Mouse (Mus musculus): ENCODE results near the gene Gpr18. TPM values are rescaled to one million over a fixed set of nuclear protein-coding genes. Genes with fewer than 3 reads are reported as not detected.
A peak's percentile ranks its signal among the peaks of the same experiment; 100 is the strongest.

Gene Gpr18
- polyA plus RNA-seq, 1 experiment from 2014 or later = 0.32 TPM

DNA sequence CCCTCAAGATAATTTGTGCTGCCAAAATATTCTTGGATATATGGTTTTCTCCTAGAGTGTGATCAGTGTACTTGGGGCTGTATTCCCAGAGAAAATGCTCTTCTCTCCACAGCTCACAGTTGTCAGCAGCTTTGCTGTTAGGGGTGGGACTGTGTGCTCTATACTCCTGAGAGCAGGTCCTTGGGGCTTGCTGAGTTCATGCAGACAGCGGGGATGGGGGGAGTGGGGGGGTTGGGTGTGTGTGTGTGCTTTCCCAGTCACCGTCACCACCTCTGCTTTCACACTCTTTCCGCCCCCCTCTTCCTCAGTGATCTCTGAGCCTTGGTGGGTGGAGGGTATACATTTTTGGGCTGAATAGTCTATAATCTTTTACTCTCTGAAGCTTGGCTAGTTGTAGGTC, 16.5 kb downstream of the Gpr18 start:
- WGBS = 46% methylated on average over 3 of the region's 3 CpGs
- ATAC-seq (no peak), DNase-seq (ENCODE audit: low spot score) (no peak)
- Histone ChIP-seq H3K9ac (replicated peaks; ENCODE audit: low read depth) (no peak overlapping the region), H3K4me2 (replicated peaks; ENCODE audit: low read depth, low read length) (no peak overlapping the region), H3K9me3 (ENCODE audit: low read length) (no peaks in the 10 kb centered on the region), H3K27ac (ENCODE audit: low read length) (no peak overlapping the region), H3K36me3 (ENCODE audit: insufficient read depth, low read length) (no peaks in the 10 kb centered on the region), H3K4me1 (ENCODE audit: insufficient read depth, low read depth, low read length) (no peaks in the 10 kb centered on the region; the same call in 1 of the 2 replicates), H3K27me3 (replicated peaks; ENCODE audit: insufficient read depth, low read length) (no peaks in the 10 kb centered on the region), H3K4me3 (ENCODE audit: low read depth, low read length) (no peak overlapping the region)
- TF ChIP-seq CTCF (IDR thresholded peaks at IDR 0.05) (no peak), EP300 (IDR thresholded peaks at IDR 0.05) (no peak)

DNA sequence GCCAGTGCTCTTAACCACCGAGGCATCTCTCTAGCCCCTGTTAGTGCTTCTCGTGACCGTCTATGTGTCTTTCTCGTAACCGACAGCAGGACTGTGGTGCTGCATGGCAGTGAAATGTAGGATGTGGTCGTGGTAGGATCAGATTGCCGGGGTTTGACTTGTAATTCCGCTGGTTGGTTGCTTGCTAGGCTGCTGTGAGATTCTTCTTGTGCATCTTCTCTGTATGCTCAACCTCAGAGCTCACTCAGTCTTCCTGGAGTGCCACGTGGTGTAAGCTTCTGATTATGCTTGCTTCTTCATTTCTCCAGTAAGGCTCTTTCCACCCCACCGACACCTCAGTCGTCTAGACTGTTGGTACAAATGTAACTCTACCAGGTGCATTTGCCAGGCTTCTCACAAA, 17.1 kb downstream of the Gpr18 start:
- Histone ChIP-seq H3K36me3 (ENCODE audit: insufficient read depth, low read length) (no peaks in the 10 kb centered on the region), H3K9ac (replicated peaks; ENCODE audit: low read depth) (no peak overlapping the region), H3K9me3 (ENCODE audit: low read length) (no peaks in the 10 kb centered on the region), H3K27me3 (replicated peaks; ENCODE audit: insufficient read depth, low read length) (no peaks in the 10 kb centered on the region), H3K4me2 (replicated peaks; ENCODE audit: low read depth, low read length) (no peak overlapping the region), H3K4me1 (ENCODE audit: insufficient read depth, low read depth, low read length) (no peaks in the 10 kb centered on the region; the same call in 1 of the 2 replicates), H3K27ac (ENCODE audit: low read length) (no peak overlapping the region), H3K4me3 (ENCODE audit: low read depth, low read length) (no peak overlapping the region)
- TF ChIP-seq CTCF (IDR thresholded peaks at IDR 0.05) = no peak
- TF ChIP-seq EP300 (IDR thresholded peaks at IDR 0.05) = no peak
- no peak for ATAC-seq
- 80% methylated on average over 11 of the region's 11 CpGs for WGBS
- DNase-seq (ENCODE audit: low spot score) = no peak

DNA sequence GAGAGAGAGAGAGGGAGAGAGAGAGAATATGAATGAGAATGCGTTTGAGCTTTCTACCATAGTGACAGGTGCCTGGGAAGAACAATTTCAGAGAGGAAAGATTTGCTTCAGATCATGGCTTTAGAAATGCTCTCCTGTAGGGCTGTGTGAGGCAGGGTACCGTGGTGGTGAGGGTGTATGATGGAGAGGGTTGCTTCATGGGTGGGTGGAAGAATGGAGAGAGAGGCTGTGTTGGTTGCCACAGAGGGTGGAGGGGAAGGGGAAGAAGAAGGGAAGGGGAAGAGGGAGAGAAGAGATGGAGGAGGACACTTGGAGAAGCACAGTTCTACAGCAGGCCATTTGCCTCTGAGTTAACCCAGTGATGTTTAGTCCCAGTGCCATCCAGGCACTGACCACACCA, 17.8 kb downstream of the Gpr18 start:
- DNase-seq (ENCODE audit: low spot score) = no peak
- H3K36me3 ChIP-seq (ENCODE audit: insufficient read depth, low read length) = no peaks in the 10 kb centered on the region
- H3K4me1 ChIP-seq (ENCODE audit: insufficient read depth, low read depth, low read length) = no peaks in the 10 kb centered on the region; the same call in 1 of the 2 replicates
- H3K9ac ChIP-seq (replicated peaks; ENCODE audit: low read depth) = no peak overlapping the region
- no peak overlapping the region for H3K4me3 ChIP-seq (ENCODE audit: low read depth, low read length)
- H3K9me3 ChIP-seq (ENCODE audit: low read length) = no peaks in the 10 kb centered on the region
- TF ChIP-seq EP300 (IDR thresholded peaks at IDR 0.05) = no peak
- TF ChIP-seq CTCF (IDR thresholded peaks at IDR 0.05) = no peak
- H3K4me2 ChIP-seq (replicated peaks; ENCODE audit: low read depth, low read length) = no peak overlapping the region
- no peaks in the 10 kb centered on the region for H3K27me3 ChIP-seq (replicated peaks; ENCODE audit: insufficient read depth, low read length)
- no peak for ATAC-seq
- WGBS = 80% methylated on average over 2 of the region's 2 CpGs
- no peak overlapping the region for H3K27ac ChIP-seq (ENCODE audit: low read length)

DNA sequence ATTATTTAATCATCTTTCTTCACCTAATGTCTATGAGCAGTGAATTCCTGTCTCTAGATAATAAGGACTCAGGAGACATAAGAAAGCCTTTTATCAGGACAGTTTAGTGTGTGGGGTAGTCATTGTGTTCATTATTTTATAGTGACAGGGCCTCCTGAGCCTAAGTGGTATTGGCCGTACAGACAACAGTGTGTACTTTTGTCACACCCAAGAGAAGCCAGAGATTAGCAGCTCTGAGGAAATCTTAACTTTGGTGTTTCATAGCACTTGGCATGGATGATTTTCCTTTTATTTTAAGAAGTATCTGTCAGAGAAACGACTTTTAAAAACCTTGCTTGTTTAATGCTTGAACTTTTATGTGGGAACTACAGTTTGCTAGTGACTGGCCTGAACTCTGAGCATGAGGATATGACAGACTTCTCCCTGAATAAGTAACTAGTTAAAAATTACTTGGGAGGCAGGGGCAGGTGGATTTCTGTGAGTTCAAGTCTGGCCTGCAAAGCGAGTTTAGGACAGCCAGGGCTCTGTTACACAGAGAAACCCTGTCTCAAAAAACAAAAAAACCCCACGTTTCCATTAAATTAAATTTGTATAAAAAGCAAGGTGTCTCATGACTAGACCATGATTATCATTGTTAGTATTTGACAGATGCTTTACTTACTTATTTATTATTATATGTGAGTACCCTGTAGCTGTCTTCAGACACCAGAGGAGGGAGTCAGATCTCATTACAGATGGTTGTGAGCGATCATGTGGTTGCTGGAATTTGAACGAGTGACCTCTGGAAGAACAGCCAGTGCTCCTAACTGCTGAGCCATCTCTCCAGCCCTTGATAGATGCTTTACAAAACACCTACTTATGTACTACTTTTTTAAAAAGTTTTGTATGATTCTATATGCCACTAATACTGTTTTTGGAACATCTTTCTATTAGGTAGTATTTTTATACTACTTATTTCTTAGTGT, 19.2 kb downstream of the Gpr18 start:
- Histone ChIP-seq H3K27me3 (replicated peaks; ENCODE audit: insufficient read depth, low read length) (no peaks in the 10 kb centered on the region), H3K9me3 (ENCODE audit: low read length) (no peaks in the 10 kb centered on the region), H3K9ac (replicated peaks; ENCODE audit: low read depth) (no peak overlapping the region), H3K4me3 (ENCODE audit: low read depth, low read length) (no peak overlapping the region), H3K4me2 (replicated peaks; ENCODE audit: low read depth, low read length) (no peak overlapping the region), H3K27ac (ENCODE audit: low read length) (no peak overlapping the region), H3K36me3 (ENCODE audit: insufficient read depth, low read length) (no peaks in the 10 kb centered on the region), H3K4me1 (ENCODE audit: insufficient read depth, low read depth, low read length) (no peaks in the 10 kb centered on the region; the same call in 1 of the 2 replicates)
- DNase-seq (ENCODE audit: low spot score) (no peak), ATAC-seq (no peak)
- WGBS = 39% methylated on average over 6 of the region's 6 CpGs
- no peak for TF ChIP-seq CTCF (IDR thresholded peaks at IDR 0.05)
- TF ChIP-seq EP300 (IDR thresholded peaks at IDR 0.05) = no peak

DNA sequence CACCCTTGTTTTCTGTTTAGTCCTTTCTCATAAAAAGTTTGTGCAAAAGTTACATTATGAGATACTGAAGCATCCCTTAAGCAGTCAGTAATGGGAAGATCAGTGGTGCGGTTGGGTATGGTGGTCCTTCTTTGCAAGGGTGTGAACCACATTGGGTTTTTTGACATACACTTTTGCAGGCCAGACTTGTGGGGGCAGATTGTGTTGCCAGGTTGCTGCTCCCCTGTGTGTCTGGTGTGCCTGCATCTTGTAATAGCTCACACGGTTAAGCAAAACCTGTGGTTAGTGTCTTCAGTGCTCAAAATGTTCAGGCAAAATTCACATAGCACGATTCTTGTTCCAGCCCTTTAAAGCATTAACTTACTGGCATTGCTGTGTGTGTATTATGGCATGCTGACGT, 20.3 kb downstream of the Gpr18 start:
- no peaks in the 10 kb centered on the region; the same call in 1 of the 2 replicates for H3K4me1 ChIP-seq (ENCODE audit: insufficient read depth, low read depth, low read length)
- TF ChIP-seq EP300 (IDR thresholded peaks at IDR 0.05) (no peak), CTCF (IDR thresholded peaks at IDR 0.05) (no peak)
- DNase-seq (ENCODE audit: low spot score) (no peak), ATAC-seq (no peak)
- 95% methylated on average over 4 of the region's 4 CpGs for WGBS
- H3K27me3 ChIP-seq (replicated peaks; ENCODE audit: insufficient read depth, low read length) = no peaks in the 10 kb centered on the region
- H3K36me3 ChIP-seq (ENCODE audit: insufficient read depth, low read length) = no peaks in the 10 kb centered on the region
- no peaks in the 10 kb centered on the region for H3K9me3 ChIP-seq (ENCODE audit: low read length)
- no peak overlapping the region for H3K4me2 ChIP-seq (replicated peaks; ENCODE audit: low read depth, low read length)
- no peak overlapping the region for H3K4me3 ChIP-seq (ENCODE audit: low read depth, low read length)
- no peak overlapping the region for H3K9ac ChIP-seq (replicated peaks; ENCODE audit: low read depth)
- H3K27ac ChIP-seq (ENCODE audit: low read length) = no peak overlapping the region

DNA sequence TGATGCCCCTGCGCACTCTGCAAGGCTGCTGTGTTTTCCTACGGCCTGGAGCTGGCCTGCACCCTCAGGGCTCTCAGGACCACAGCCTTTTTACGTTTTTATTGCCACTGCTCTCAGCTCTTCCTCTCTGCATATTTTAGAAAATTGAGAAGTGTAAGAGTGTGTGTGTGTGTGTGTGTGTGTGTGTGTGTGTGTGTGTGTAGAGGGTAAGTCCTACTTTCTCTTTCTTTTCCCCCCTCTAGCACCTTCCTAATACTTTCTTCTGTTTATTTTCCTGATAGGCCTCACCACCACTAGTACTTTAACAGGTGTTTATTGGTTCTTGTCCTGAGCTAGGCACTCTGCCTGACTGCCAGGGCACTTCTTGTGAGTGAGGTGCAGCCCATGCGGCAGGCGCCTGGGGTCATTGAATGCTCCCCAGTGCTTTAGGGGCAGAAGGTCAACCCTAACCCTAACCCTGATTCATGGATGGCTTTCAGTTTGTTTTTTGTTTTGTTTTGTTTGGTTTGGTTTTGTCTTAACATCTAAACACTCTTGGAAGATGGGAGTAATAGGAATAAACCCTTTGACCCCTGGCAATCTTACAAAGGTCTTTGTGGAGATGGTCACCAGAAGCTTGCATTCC, 21.0 kb downstream of the Gpr18 start:
- no peak overlapping the region for H3K4me2 ChIP-seq (replicated peaks; ENCODE audit: low read depth, low read length)
- H3K4me1 ChIP-seq (ENCODE audit: insufficient read depth, low read depth, low read length) = no peaks in the 10 kb centered on the region; the same call in 1 of the 2 replicates
- no peaks in the 10 kb centered on the region for H3K27me3 ChIP-seq (replicated peaks; ENCODE audit: insufficient read depth, low read length)
- H3K9me3 ChIP-seq (ENCODE audit: low read length) = no peaks in the 10 kb centered on the region
- ATAC-seq = peak; percentile 19
- 56% methylated on average over 5 of the region's 5 CpGs for WGBS
- TF ChIP-seq EP300 (IDR thresholded peaks at IDR 0.05) = no peak
- TF ChIP-seq CTCF (IDR thresholded peaks at IDR 0.05) = no peak
- DNase-seq (ENCODE audit: low spot score) = no peak
- no peak overlapping the region for H3K4me3 ChIP-seq (ENCODE audit: low read depth, low read length)
- H3K27ac ChIP-seq (ENCODE audit: low read length) = no peak overlapping the region
- no peaks in the 10 kb centered on the region for H3K36me3 ChIP-seq (ENCODE audit: insufficient read depth, low read length)
- H3K9ac ChIP-seq (replicated peaks; ENCODE audit: low read depth) = no peak overlapping the region
